Mouse (Mus musculus): ENCODE measurements around the gene Unc119.

The Unc119 gene

DNA sequence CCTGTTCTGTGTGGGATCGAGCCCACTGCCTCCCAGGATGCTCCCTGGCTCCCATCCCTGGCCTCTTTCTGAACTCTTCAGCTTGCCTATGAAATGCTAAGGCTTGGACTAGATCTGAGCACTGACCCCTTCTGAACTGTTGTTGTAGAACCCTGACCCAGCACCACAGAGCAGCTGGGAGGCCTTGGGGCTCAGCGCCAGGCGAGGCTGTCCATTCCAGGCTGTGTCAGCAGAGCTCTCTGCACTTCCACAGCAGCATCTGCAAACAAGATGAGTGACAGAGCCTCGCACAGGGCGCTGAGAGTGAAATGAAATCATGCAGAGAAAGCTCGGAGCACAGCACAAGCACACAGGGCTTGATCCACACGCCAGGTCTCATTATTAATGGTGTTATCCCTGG is 29.3 kb downstream of the Unc119 start:
- DNase-seq: peak; percentile 42

DNA sequence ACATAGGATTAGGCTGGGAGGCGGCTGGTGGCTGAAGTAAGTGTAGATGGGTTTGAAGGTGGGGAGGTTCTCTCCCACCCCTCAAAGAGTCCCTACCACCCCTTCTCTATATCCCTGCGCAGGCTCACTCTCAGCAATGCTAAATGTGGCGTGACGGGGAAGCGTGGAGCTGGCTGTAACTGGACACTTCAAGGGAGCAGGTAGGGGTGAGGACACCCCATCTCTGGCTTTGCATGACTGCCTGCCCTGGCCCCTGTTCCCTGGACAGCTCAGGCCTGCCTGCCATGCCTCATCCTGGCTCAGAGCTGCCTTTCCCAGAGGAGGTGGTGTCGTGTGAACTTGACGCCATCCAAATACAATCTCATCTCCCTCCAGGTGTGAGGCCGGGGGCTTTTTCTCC is 30.9 kb downstream of the Unc119 start:
- no peak for DNase-seq

- no peak for DNase-seq
These were observed 34.4 kb downstream of the Unc119 start for GRCm38 (mm10) chr11:78377549-78378159.

- DNase-seq: no peak
These were observed 37.1 kb downstream of the Unc119 start for GRCm38 (mm10) chr11:78380351-78380750.

DNA sequence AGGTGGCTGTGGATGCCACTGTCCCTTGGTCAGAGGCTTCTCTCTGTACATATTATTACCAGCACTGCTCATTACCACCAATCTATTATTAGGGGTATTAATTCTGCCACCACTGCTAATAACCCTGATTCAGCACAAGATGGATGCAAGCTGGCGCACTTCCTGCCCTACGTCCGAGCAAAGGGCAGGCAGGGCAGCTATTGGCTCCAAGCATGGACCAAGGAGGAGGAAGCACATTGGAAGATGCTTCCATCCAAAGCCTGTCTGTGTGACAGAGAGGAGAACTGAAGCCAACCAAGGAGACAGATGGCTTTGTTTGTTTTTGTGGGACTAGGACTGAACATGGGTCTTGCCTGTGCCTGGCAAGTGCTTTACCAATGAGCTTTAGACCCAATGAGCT is 37.7 kb downstream of the Unc119 start:
- no peak for DNase-seq

DNA sequence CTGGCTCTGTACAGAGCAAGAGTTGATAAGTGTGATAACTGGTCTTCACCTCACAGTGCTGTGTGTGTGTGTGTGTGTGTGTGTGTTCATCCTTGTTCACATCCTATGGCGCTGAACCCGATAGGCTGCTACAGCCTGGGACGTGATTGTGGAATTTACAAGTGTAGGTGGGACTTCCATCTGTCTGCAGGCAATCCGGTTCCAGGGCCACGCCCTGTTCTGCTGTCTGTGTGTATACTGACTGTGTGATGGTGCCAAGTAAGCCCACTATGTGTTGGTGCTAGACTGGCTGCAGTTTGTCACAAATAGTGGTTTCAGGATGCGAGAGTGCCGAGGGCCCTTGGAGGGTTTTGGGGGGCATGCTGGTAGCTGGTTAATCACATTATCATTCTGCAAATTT is 39.0 kb downstream of the Unc119 start:
- no peak for DNase-seq

DNA sequence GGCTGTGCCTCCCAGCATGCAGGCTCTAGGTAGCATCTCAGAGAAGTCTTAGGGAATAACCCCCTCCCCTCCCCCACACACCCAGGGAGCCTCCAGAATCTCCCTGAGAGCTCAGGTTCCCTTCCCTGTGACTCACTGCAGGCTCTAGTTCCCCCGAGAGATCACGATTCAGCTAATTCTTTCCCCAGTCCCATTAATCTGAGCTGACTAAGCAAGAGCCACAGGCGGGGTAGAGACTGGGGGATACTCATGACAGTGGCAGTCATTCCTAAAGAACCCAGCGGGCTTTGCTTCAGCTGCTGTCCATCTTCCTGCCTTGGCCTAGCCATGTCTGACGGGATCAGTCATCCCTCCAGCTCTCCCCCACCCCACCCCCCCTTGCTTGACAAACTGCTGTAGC is 39.4 kb downstream of the Unc119 start:
- no peak for DNase-seq

GRCm38 (mm10) chr11:78385776-78386175 is 42.5 kb downstream of the Unc119 start:
- no peak for DNase-seq

DNA sequence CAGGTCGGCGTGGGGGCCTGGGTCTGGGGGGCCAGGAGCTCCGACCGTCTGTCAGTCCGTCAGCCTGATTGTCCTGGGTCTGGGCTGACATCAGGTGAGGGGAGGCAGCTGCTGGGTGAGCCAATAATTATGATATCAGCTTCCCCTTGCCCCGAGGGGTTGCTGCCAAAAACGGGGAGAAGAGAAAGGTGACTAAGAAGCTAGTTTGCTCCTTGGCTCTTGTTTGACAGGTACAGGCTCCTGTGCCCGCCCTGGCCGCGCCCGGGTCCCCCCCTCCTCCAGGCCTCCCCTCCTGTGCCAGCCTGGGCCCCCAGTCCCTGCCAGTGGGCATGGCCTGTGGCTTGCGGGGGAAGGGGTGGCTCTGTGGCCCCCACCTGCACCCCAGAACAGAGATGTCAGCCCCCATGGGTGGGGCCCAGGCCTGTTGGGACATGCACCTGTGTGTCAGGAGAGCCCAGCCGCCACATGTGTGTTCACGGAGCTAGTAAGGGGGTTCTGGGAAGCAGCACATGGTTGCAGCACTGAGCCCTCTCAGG is 43.3 kb downstream of the Unc119 start, which contains the start of gene Foxn1:
TSS of gene Foxn1 (minus strand) at position 51 of the 536 bp plus-strand sequence.
- DNase-seq: no peak

DNA sequence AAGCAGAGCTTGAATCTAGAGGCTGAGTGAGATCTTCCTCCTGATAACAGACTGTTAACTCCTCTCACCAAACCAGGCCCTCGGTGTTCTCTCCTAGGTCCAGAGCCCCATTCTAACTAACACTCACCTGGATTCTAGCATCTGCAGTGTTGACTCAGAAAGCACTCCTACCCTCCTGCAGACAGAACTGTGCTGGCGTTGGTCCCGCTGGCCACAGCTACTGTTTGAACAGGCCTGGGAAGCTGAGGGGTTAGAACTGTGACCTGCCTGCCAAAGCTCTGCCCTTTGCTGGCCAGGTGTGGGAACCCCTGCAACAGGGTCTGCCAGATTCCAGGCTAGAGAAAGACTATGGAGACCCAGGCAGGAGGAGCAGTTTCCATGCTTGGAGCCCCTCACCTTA is 49.4 kb downstream of the Unc119 start:
- no peak for DNase-seq

GRCm38 (mm10) chr11:78396950-78397349 is 53.7 kb downstream of the Unc119 start:
- DNase-seq: no peak

- peak; percentile 68 for DNase-seq
These were observed 54.1 kb downstream of the Unc119 start for GRCm38 (mm10) chr11:78397397-78397796.

GRCm38 (mm10) chr11:78398212-78398611 is 54.9 kb downstream of the Unc119 start:
- DNase-seq: no peak

Measured in kidney, adult 18-20 months (tissue).